Mouse (Mus musculus) heart, embryonic 16.5 days (tissue): Measurements from ENCODE around the gene Eif1ad. TPM values are rescaled to one million over a fixed set of nuclear protein-coding genes. Genes with fewer than 3 reads are reported as not detected.

Source experiments
- ATAC-seq: fragments of 200-750 bp; cut with Nextera tagmentation; replicated peaks from 2 replicates; pipeline ENCODE4 v1.8.0; 2017; ENCODE audit warnings: moderate number of reproducible peaks; ENCODE audit not compliant: insufficient read depth, low FRiP score; ENCODE audit errors: extremely low read depth
- H3K27ac ChIP-seq: fragments of 300-500 bp; sonication (generic); 2 replicates; pipeline ENCODE4 v1.5.1; 2014; ENCODE audit warnings: mild to moderate bottlenecking, low read length, control low read depth, moderate library complexity
- H3K27me3 ChIP-seq: fragments of 300-500 bp; sonication (generic); 2 replicates; pipeline ENCODE4 v1.6.1; 2014; ENCODE audit warnings: low read length, mixed read lengths; ENCODE audit not compliant: control insufficient read depth, insufficient read depth
- H3K36me3 ChIP-seq: fragments of 300-500 bp; sonication (generic); 2 replicates; pipeline ENCODE4 v1.6.1; 2014; ENCODE audit not compliant: control insufficient read depth, insufficient read depth
- H3K4me1 ChIP-seq: fragments of 300-500 bp; sonication (generic); 2 replicates; pipeline ENCODE4 v1.6.1; 2014; ENCODE audit warnings: low read length, mixed read lengths; ENCODE audit not compliant: control insufficient read depth, insufficient read depth
- H3K4me2 ChIP-seq: fragments of 300-500 bp; sonication (generic); 2 replicates; pipeline ENCODE4 v1.6.1; 2014; ENCODE audit warnings: low read depth, mild to moderate bottlenecking, control low read depth, low read length
- H3K4me3 ChIP-seq: fragments of 300-500 bp; sonication (generic); 2 replicates; pipeline ENCODE4 v1.5.1; 2014; ENCODE audit warnings: mild to moderate bottlenecking, control low read depth, low read length
- H3K9ac ChIP-seq: fragments of 300-500 bp; sonication (generic); 2 replicates; pipeline ENCODE4 v1.6.1; 2014; ENCODE audit warnings: low read length, control low read depth
- H3K9me3 ChIP-seq: fragments of 300-500 bp; sonication (generic); replicated peaks from 2 replicates; pipeline ENCODE4 v1.6.1; 2016; ENCODE audit warnings: low read length; ENCODE audit not compliant: control insufficient read depth
- WGBS: fragments of 180-500 bp; shearing (Covaris S2); extraction: QIAGEN DNeasy Blood & Tissue Kit; methylation state at CpG from one replicate; pipeline ENCODE4 v1.1.7; 2014; 5-methylcytosine and 5-hydroxymethylcytosine counted together
- polyA plus RNA-seq: library from polyadenylated mRNA; unstranded; fragments of >200 nt; fragmentation: Nextera tagmentation; extraction: Ambion mirVana; gene quantifications from 2 replicates; pipeline ENCODE4 v1.2.1, GENCODE M21; 2015

Gene Eif1ad
- polyA plus RNA-seq, 1 experiment from 2014 or later, result 44.5 TPM

DNA sequence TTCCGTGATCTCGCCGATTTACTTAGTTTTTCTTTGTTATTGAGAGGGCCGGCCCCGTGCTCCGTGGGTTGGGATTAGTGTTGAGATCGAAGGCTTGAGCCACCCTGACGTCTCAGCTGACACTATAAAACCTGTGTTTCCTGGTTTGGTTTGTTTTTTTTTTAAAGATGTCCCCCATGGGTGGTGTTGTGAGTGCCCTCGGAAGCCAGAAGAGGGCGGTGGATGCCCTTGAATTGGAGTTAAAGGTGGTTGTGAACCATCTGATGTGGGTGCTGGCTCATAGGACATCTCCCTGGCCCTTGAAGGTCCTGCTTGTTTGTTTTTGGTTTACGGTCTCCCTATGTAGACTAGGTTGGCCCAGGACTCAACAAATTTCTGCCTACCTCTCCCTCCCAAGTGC, 914 bp downstream of the Eif1ad start:
- WGBS, result 9% methylated on average over 11 of the region's 11 CpGs
- no peaks in the 10 kb centered on the region for H3K27me3 ChIP-seq
- peak overlapping the region; percentile 98 for H3K4me2 ChIP-seq
- H3K4me1 ChIP-seq, result peaks cover 16% of the 10 kb centered on the region
- H3K27ac ChIP-seq, result peak overlapping the region; percentile 98
- ATAC-seq, result no peak
- H3K9ac ChIP-seq, result peak overlapping the region; percentile 90
- H3K9me3 ChIP-seq, result no peaks in the 10 kb centered on the region
- H3K36me3 ChIP-seq, result peaks cover 44% of the 10 kb centered on the region
- H3K4me3 ChIP-seq, result peak overlapping the region; percentile 99

DNA sequence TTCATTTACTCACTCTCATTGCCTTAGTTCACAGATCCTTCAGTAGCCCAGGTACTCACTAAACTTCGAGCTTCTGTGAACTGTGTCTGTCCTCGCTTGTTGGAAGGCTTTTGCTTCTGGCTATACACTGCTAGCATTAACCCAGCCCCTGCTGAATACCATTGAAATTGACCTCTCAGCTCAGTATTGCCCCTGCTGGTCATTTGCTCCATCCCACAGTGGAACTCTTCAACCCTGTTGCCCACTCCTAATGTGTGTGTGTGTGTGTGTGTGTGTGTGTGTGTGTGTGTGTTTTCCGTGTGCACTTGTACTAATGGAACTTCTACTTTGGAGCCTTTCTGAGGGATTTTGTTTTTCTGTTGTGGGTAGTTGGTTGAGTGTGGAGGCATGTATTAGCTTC, 4.4 kb downstream of the Eif1ad start:
- peaks cover 41% of the 10 kb centered on the region for H3K36me3 ChIP-seq

DNA sequence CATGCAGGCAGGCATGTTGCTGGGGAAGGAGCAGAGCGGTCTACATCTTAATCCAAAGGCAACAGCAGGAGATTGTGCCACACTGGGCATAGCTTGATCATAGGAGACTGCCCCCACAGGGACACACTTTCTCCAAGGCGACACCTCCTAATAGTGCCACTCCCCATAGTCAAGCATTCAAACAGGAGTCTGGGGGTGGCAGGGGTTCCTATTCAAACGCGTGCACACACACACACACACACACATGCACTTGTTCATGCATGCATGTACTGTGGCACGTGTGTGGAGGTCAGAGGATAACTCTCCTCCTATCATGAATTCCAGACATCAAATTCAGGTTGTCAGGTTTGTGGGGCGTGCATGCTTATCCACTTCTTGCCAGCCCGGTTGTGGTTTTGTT, 6.2 kb downstream of the Eif1ad start:
- ATAC-seq, result no peak
- Histone ChIP-seq H3K4me1 (peaks cover 6% of the 10 kb centered on the region), H3K27ac (no peak overlapping the region), H3K4me3 (no peak overlapping the region), H3K27me3 (no peaks in the 10 kb centered on the region), H3K9me3 (no peaks in the 10 kb centered on the region), H3K4me2 (no peak overlapping the region), H3K9ac (no peak overlapping the region), H3K36me3 (peaks cover 45% of the 10 kb centered on the region)
- 95% methylated on average over 7 of the region's 7 CpGs for WGBS

More for the DNA sequence above, 4.4 kb downstream of the Eif1ad start:
- Histone ChIP-seq H3K9ac (no peak overlapping the region), H3K27ac (no peak overlapping the region), H3K4me3 (no peak overlapping the region), H3K4me2 (no peak overlapping the region), H3K27me3 (no peaks in the 10 kb centered on the region), H3K9me3 (no peaks in the 10 kb centered on the region), H3K4me1 (peaks cover 10% of the 10 kb centered on the region)
- no peak for ATAC-seq
- 85% methylated on average over 3 of the region's 3 CpGs for WGBS

DNA sequence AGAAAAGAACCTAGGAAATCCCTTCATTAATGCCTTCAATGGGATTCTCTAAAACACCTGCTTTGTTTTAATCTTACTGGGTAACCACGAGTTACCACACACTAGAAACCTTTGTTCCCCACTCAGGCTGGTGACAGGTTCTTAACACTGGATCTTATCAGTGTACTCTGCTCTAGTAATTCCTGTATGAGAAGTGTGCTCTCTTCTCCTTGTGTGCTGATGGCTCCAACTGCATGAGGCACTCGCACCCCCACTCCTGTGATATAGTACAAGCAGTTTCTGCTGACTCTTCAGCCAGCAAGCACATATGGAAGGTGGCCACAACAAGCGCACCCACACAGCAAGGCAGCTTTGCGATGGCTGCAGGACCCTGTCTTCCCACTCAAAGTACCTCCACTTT, 7.6 kb downstream of the Eif1ad start:
- Histone ChIP-seq H3K9ac (no peak overlapping the region), H3K4me3 (no peak overlapping the region), H3K9me3 (no peaks in the 10 kb centered on the region), H3K27me3 (no peaks in the 10 kb centered on the region), H3K27ac (no peak overlapping the region), H3K4me1 (no peaks in the 10 kb centered on the region), H3K36me3 (peaks cover 51% of the 10 kb centered on the region), H3K4me2 (no peak overlapping the region)
- no peak for ATAC-seq
- 70% methylated on average over 4 of the region's 4 CpGs for WGBS

DNA sequence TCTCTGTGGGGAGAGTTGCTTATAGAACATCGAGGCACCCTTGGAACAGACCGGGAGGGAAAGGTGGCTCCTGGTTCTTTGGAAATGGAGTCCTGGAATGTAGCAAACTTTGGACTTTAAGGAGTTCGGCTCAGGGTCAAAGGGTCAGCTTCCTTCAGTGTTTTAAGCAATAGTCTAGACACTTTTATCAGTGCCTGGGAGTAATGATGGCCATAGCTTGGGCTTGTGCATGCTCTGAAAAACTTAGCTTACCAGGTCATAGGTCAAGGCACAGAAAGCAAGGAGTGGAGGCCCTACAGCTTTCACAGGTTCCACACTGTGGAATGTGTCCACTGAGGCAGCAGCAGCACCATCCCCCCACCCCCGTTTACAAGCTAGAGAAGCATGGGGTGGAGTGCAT, 8.2 kb downstream of the Eif1ad start:
- 68% methylated on average over 4 of the region's 4 CpGs for WGBS
- Histone ChIP-seq H3K36me3 (peaks cover 52% of the 10 kb centered on the region), H3K27ac (no peak overlapping the region), H3K4me2 (no peak overlapping the region), H3K4me3 (no peak overlapping the region), H3K27me3 (no peaks in the 10 kb centered on the region), H3K9ac (no peak overlapping the region; the same call in 1 of the 2 replicates), H3K9me3 (no peaks in the 10 kb centered on the region), H3K4me1 (no peaks in the 10 kb centered on the region)
- ATAC-seq, result no peak

DNA sequence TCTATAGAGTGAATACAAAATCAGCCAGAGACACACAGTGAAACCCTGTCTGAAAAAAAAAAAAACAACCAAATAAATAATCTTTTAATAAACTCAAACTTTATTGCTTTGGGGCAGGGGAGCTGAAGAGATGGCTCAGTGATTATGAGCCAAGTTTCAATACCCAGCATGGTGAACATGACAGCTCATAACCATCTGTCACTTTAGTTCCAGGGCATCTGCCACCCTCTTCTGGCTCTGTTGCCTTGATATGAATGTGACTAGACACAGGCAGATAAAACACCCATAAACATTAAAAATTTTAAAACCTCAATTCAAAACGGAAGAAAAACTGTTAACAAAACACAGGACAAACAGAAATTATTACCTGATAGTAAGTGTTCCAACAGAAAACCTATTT, 10.9 kb downstream of the Eif1ad start:
- no peak for ATAC-seq
- Histone ChIP-seq H3K4me2 (no peak overlapping the region), H3K4me3 (no peak overlapping the region), H3K9ac (no peak overlapping the region), H3K27ac (no peak overlapping the region), H3K36me3 (peaks cover 53% of the 10 kb centered on the region), H3K4me1 (no peaks in the 10 kb centered on the region), H3K27me3 (no peaks in the 10 kb centered on the region), H3K9me3 (no peaks in the 10 kb centered on the region)
- 93% methylated on average over 1 of the region's 1 CpGs for WGBS

DNA sequence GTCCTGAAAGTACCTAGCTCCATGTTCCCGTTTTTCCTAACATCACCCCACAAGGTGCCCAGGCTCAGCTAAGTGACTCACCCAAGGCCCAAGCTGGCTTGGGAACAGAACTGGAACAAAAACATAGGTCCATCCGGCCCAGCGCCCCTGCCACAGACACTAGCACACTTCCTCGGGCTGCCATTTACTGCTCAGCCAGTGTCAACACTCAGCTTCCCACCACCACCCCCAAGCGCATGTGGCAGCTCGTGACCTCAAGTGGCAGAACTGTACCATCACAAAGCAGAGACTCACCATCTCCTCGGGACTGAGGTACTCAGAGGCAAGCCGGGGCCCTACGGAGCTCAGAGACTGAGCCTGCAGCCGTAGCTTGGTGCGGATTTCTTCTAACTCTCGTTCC, 16.8 kb downstream of the Eif1ad start:
- H3K4me3 ChIP-seq, result no peak overlapping the region
- H3K27ac ChIP-seq, result no peak overlapping the region
- no peaks in the 10 kb centered on the region for H3K9me3 ChIP-seq
- 89% methylated on average over 12 of the region's 12 CpGs for WGBS
- no peak overlapping the region for H3K4me2 ChIP-seq
- H3K4me1 ChIP-seq, result peaks cover 15% of the 10 kb centered on the region
- no peak for ATAC-seq
- peaks cover 65% of the 10 kb centered on the region for H3K36me3 ChIP-seq
- H3K9ac ChIP-seq, result no peak overlapping the region
- no peaks in the 10 kb centered on the region for H3K27me3 ChIP-seq

DNA sequence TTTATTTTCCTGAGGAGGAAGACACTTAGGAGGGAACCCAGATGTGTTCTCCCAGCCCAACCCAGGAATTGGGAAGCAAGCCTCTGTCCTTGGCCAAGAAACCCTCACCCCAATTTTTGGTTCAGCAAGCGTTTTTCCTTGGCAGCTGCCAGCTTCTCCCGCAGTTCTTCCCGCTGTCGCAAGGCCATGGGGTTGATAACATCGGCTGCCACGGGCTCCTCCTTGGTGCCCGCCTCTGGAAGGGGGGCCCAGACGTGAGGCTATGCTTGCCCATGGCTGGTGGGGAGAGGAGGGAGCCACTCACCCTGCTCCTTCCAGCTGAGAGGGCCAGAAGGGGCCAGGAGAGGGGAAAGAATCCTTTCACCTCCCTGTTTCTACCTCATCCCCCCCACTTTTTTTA, 18.2 kb downstream of the Eif1ad start:
- Histone ChIP-seq H3K36me3 (peaks cover 52% of the 10 kb centered on the region), H3K27ac (no peak overlapping the region), H3K4me2 (no peak overlapping the region), H3K27me3 (no peaks in the 10 kb centered on the region), H3K4me1 (peaks cover 20% of the 10 kb centered on the region), H3K9ac (no peak overlapping the region), H3K4me3 (no peak overlapping the region), H3K9me3 (no peaks in the 10 kb centered on the region)
- no peak for ATAC-seq
- 84% methylated on average over 8 of the region's 8 CpGs for WGBS

DNA sequence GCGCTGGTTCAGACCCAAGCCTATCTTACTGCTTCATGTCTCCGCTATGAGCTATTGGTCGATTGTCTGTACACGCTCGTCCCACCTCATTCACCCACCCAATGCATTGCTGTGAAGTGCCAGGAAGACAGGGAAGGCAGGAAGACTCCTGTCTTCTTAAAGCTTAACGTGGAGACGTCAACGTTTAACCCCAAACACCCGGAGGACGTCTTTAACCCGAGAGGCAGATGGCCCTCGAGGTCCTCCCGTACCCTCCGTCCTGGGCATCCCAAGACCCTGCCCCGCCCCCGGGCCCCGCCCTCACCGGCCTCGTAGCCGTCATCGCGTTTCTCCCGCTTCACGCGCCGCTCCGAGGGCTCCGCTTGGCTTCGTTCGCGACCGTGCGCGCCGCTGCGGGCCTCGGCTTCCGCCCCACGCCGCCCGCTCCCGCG, 21.5 kb downstream of the Eif1ad start:
- Histone ChIP-seq H3K9ac (peak overlapping the region; percentile 95), H3K4me3 (peak overlapping the region; percentile 99), H3K27ac (peak overlapping the region; percentile 85), H3K36me3 (peaks cover 22% of the 10 kb centered on the region), H3K27me3 (no peaks in the 10 kb centered on the region), H3K9me3 (no peaks in the 10 kb centered on the region), H3K4me1 (peaks cover 32% of the 10 kb centered on the region), H3K4me2 (peak overlapping the region; percentile 95)
- peak; percentile 38; the same call in 1 of the 2 replicates for ATAC-seq
- under 1% methylated on average over 43 of the region's 43 CpGs for WGBS
